Mouse (Mus musculus): Measurements from ENCODE around the gene Med15. TPM values are rescaled to one million over a fixed set of nuclear protein-coding genes. Genes with fewer than 3 reads are reported as not detected.

Gene Med15
- total RNA-seq (2023) = 68.2 and 84.3 TPM in 2 replicates

GRCm38 (mm10) chr16:17732841-17733340 is at the start of gene Med15:
Gene Med15, minus strand, starts transcription at chr16:17732891.

DNA sequence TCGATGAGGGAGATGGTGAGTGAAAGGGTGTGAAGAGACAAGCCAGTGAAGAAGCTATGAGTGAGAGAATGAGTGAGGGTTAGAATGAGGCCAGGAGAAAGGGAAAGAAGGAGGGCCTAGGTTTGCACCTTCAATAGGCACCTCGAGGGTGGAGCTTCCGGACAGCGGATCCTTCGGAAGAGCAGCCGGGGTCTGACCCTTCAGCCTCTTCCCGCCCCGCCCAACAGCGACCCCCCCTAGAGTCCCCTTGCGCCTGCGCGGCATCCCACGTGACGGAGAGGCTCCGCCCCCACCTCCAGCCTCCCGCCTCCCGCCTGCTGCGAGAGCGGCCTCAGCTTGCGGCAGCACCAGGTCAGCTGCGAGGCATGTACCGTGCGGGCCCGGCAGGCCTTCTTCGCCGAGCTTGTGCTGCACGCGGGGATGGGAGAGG is 26.7 kb upstream of the Med15 start, which contains the start of gene Klhl22:
TSS of gene Klhl22 (plus strand) at position 275 of the 430 bp plus-strand sequence.

GRCm38 (mm10) chr16:17646310-17647114 is 86.2 kb downstream of the Med15 start, which contains the start of gene Ccdc74a:
Gene Ccdc74a, plus strand, starts transcription at chr16:17646470.

DNA sequence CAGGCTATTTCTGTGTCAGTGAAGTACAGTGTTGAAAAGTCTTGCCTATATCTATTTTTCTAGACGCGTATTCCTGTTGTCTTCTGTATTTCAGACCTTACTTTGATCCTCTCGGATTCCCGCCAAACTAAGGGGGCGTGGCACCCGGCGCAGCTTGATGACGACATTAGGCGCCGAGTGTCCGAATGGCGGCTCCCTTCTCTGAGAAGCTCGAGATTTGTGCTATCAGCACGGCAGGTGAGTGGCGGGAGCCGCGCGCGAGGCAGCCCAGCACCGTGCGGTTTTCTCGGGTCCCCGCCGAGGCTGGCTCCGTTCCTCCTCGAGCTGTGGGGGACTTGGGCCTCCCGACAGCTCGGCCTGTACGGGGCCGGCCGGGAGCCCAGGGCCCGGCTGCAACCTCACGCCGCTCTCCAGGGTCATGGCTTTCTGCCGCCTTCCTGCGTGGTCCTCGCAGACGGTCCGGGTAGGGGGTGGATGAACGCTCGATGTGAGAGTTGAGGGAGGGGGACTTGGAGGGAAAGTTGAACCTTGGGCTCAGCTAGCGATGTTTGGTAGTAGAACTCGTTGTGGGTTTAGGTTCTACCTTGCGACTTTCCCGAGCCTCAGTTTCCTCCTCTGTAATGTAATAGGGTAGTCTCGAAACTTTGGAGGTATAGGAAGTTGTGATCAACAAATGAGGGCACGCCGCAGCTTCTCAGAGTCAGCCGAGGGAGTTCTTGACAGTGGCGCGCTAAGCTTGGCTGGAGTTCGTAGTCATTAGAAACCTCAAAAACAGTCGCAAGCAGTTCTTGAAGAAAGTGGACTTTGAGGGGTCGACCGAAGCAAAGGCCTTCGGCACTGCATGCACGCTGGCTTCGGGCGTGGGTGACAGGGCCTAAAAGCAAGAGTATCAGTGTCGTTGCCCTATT is 113.2 kb downstream of the Med15 start, which contains the start of gene Smpd4:
TSS of gene Smpd4 (plus strand) at position 157 of the 908 bp plus-strand sequence.

Other genes with a start within 250 kb of the Med15 start
- not detected in 2 replicates for gene Aifm3, start 243.3 kb downstream of the Med15 start, total RNA-seq (2023)
- 20.2 and 22.6 TPM in 2 replicates for gene Lztr1, start 224.2 kb downstream of the Med15 start, total RNA-seq (2023)
- gene Thap7, start 201.8 kb downstream of the Med15 start, total RNA-seq (2023) = 13.3 and 19.2 TPM in 2 replicates
- not detected in 2 replicates for gene Lrrc74b, start 171.6 kb downstream of the Med15 start, total RNA-seq (2023)
- not detected in 2 replicates for gene P2rx6, start 171.0 kb downstream of the Med15 start, total RNA-seq (2023)
- gene Slc7a4, start 149.7 kb downstream of the Med15 start, total RNA-seq (2023) = 0.28 TPM in 1 of 2 replicates, not detected in the other
- gene Smpd4, start 113.5 kb downstream of the Med15 start, total RNA-seq (2023) = 28.0 and 32.6 TPM in 2 replicates
- gene Ccdc74a, start 86.4 kb downstream of the Med15 start, total RNA-seq (2023) = not detected in 2 replicates
- 6.2 and 6.7 TPM in 2 replicates for gene Klhl22, start 26.7 kb upstream of the Med15 start, total RNA-seq (2023)
- 0.25 TPM in 1 of 2 replicates, not detected in the other for gene Scarf2, start 64.4 kb upstream of the Med15 start, total RNA-seq (2023)
- not detected in 2 replicates for gene B830017H08Rik, start 100.2 kb upstream of the Med15 start, total RNA-seq (2023)
- gene Car15, start 105.5 kb upstream of the Med15 start, total RNA-seq (2023) = 1.9 and 3.6 TPM in 2 replicates
- gene Gm20518, start 158.8 kb upstream of the Med15 start, total RNA-seq (2023) = 0.45 and 1.0 TPM in 2 replicates
- gene Tssk1, start 161.3 kb upstream of the Med15 start, total RNA-seq (2023) = not detected in 2 replicates
- 28.0 and 40.9 TPM in 2 replicates for gene Dgcr2, start 165.7 kb upstream of the Med15 start, total RNA-seq (2023)
- not detected in 2 replicates for gene Tssk2, start 165.7 kb upstream of the Med15 start, total RNA-seq (2023)
- 33.3 and 50.8 TPM in 2 replicates for gene Ess2, start 178.5 kb upstream of the Med15 start, total RNA-seq (2023)
- gene Gsc2, start 182.2 kb upstream of the Med15 start, total RNA-seq (2023) = not detected in 2 replicates
- 8.8 and 12.8 TPM in 2 replicates for gene Slc25a1, start 195.3 kb upstream of the Med15 start, total RNA-seq (2023)
- gene Vpreb2, start 247.5 kb upstream of the Med15 start, total RNA-seq (2023) = 1.2 TPM in 1 of 2 replicates, not detected in the other

Data from neutrophil, adult 65 days (primary cell).